Mouse (Mus musculus): ENCODE measurements around the gene Sh3gl3.

DNA sequence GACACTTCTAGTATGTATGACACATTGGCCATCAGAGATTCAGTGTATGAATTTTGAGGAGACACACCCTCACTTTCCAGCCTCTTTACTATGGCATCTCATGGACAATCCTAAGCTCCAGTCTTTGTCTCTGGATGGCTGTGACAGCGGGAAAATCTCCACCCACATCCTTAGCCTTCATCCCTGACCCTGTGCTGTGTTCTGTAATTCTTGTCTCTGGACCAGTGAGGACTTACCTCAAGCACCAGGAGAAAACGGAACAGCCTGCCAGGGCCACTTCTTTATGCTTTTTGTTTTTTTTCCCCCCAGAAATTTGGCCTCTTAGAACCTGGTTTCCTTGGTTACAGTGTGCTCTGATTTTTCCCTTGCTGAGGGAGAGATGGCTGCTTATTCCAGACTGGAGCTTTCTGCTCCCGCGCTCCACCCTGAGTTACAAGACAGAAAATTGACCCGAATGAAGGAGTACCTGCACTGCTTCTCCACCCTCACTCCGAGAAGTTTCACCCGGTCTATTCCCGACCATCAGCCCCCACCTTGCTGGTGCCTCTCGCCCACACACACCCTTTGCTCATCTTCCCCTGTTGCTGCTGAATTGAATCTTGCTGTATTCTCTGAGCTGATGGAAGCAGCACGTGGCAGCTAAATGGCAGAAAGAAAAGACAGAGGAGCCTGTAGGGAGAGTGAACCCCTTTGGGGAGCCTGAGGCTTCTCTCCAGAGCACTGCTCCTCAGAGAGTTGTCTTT lies 75.5 kb downstream of the Sh3gl3 start:
- TF ChIP-seq CTCF (IDR thresholded peaks at IDR 0.05; ENCODE audit: borderline replicate concordance, insufficient read depth, low read length) (no peak), POLR2A (IDR thresholded peaks at IDR 0.05; ENCODE audit: low read depth, low read length) (no peak)

All from embryonic fibroblast, embryonic 13.5 days (primary cell).